Mouse (Mus musculus): ENCODE measurements at regions not wholly inside any gene's neighbourhood (a gene's known extent, or its start where the extent isn't known, plus 50 kb on each side); places are given as distances from the start of the nearest gene placed in this dataset.

DNA sequence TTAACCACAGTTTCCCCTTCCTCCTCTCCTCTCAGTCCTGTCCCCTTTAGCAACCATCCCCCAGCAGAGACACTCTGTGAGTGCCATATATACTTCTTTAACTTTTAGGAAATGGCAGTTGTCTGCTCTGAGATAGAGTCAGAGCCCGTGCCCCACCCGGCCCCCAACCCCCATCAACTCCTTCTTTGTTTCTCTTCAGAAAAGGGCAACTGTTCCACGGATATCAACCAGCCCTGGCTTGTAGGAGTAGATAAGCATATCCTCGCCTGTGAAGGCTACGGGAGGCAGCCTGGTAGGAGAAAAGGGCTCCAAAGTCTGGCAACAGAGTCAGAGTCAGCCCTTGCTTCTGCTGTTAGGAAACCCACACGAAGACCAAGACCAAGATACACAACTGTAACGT, 574.1 kb upstream of the Sall1 start:
- TF ChIP-seq CTCF (conservative IDR thresholded peaks at IDR 0.05; ENCODE audit: insufficient read depth, insufficient read length, low read depth, low read length) (no peak), POLR2A (IDR thresholded peaks at IDR 0.05; ENCODE audit: low read depth, low read length) (no peak)

Data from kidney, adult 2 months (tissue).